Mouse (Mus musculus) testis, postnatal 10 days (tissue): ENCODE data around the gene Alx3.

Source experiments
- DNase-seq: peaks from one replicate; pipeline ENCODE4 v3.0.0; 2021; ENCODE audit warnings: low spot score

Gene Alx3

GRCm38 (mm10) chr3:107594662-107595263 is at the start of gene Alx3:
Alx3 (plus strand) TSS chr3:107595031.
- no peak for DNase-seq

DNA sequence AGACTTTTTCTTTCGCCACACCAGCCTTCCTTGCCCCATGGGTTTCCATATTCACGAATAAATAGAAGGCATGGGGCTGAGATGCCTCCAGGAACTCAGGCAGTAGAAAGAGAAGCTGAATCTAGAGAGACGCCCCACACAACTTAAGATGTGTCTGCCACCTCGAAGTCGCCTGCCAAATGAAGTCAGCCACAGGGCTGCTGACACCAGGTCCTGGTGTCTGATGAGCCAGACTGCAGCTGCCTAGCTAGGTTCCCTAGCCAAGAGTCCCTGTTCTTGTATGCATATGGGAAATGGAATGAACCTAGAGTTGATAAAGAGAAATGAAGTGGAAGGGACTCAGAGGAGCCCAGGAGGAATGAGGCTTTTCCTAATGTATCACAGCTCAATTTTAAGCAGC is 49.6 kb upstream of the Alx3 start:
- DNase-seq: no peak

GRCm38 (mm10) chr3:107545716-107546412 is 49.0 kb upstream of the Alx3 start:
- DNase-seq: no peak

DNA sequence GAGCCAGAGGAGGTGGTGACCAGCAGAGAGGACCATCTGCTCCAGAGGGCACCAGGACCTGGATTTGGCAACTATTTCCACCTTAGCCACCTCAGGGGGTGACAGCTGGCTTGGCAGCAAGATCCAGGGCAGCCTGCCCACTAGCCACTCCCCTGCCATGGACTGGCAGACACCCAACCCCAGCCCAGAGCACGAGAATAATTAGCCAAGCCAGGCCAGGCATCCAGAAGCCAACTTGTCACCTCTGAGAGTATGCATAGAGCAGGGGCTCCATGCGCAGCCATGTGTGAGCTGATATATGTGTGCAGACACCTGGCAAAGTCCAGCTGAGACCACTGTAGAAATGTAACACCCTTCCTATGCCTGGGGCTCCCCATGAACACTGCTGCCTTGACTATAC is 47.9 kb upstream of the Alx3 start:
- no peak for DNase-seq

DNA sequence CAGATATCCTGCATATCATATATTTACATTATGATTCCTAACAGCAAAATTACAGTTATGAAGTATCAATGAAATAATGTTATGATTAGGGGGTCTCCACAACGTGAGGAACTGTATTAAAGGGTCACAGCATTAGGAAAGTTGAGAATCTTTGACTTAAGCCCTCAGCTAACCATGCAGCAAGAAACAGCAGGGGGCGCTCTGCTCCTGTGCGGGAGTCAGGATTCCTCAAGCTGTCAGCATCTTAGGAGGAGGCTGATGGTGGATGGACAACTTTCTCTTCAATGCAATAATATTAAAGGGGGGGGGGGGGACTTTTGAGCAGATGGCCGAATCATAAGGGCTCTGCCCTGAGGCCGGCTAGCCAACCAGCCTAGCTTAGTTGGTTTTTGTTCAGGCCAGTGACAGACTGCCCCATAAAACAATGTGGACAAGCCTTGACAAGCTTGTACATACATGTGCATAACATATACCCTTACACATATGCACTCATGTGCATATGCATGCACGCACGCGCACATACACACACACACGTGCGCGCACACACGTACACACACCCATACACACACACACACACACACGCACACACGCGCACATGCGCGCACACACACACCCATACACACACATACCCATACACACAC is 44.3 kb upstream of the Alx3 start:
- DNase-seq: peak; percentile 86

- DNase-seq: no peak
These were observed 40.0 kb upstream of the Alx3 start, which contains the start of gene Ubl4b for GRCm38 (mm10) chr3:107554842-107555241. Ubl4b (minus strand) TSS chr3:107555073.

DNA sequence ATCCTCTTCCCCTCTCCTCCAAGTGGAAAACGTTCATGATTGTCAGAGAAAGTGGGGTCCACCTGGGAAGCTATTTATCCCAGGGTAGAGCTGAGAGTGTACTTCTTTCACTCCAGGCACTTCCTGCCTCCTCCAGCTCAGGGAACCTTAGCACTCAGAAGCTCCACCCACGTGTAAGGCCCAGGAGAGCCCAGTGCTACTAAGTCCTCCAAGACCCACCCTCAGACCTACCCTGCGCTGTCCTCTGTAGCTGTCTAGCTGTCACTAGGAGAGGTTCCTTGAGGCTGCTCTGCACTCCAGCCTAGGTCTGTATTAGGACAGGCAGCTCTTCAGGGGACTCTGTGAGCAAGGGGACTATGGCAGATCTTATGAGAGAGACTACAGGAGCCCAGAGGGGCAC is 36.1 kb upstream of the Alx3 start:
- no peak for DNase-seq

DNA sequence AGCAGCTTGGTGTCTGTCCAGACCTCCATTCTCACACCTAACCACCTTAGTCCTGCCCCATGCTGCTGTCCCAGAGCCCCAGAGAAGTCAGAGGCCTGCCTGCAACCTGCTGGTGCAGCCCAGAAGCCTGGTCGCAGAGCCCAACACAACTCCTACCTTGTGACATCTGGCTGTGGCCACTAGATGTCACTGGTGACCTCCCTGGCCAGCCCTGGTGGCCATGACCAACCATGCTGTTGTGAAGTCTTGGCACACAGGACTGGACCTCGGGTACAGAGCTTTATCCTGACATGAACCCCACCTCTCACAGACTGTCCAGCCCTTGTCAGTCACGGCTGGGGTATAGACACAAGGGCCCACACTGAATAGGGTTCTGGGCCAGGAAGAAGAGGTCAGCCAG is 35.6 kb upstream of the Alx3 start:
- peak; percentile 73 for DNase-seq

GRCm38 (mm10) chr3:107562104-107562503 is 32.7 kb upstream of the Alx3 start:
- DNase-seq: no peak

- DNase-seq: no peak
These were observed 32.2 kb upstream of the Alx3 start for GRCm38 (mm10) chr3:107562591-107562990.

GRCm38 (mm10) chr3:107563880-107564279 is 31.0 kb upstream of the Alx3 start:
- no peak for DNase-seq

GRCm38 (mm10) chr3:107565331-107565730 is 29.5 kb upstream of the Alx3 start:
- no peak for DNase-seq

GRCm38 (mm10) chr3:107567766-107568165 is 27.1 kb upstream of the Alx3 start:
- DNase-seq: no peak

DNA sequence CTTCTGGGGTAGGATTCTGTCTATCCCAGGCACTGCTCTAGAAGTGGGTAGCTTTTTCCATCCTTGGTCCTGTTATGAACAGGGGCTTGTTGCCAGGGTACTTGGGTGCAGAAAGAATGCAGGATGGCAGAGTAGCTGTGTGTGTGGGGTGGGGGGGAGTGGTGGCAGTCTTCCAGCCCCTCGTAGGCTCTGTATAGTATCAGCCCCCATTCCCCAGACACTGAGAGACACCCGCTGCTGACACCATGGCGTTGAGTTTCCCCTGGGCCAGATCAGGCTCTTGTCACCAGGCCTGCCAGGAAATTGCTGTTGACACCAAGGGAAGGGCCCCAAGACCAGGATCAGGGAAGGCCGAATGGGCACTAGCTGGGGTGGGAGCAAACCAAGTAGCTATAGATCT is 26.1 kb upstream of the Alx3 start:
- no peak for DNase-seq

GRCm38 (mm10) chr3:107571205-107571604 is 23.6 kb upstream of the Alx3 start:
- DNase-seq: no peak

GRCm38 (mm10) chr3:107576807-107577206 is 18.0 kb upstream of the Alx3 start:
- no peak for DNase-seq

DNA sequence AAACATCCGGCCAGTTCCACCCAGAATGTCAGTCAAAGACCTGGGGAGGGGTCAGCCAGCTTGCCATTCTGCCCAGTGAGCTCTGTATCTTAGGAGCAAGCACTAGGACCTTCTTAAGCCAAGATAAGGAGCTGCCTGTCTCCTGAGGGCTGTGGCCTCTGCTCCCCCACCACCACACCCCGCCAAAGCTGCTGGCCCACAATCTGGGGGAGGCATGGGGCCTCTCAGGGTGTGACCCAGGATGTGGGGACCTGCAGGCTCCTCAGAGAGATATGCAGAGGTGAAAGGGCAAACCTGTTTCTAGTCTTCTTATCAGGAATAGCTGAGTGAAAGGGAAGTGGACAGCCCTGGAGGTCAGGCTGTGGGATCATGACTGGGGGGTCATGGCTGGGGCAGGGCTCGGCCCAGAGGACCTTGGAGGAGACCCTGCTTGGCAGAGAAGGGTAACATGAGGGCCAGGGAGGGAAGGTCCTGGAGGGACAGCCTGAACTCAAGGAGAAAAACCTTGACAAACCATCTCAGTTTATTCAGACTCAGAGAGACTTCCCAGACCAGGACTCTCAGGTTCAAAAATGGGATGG is 16.9 kb upstream of the Alx3 start:
- no peak for DNase-seq

- peak; percentile 86 for DNase-seq
These were observed 15.4 kb upstream of the Alx3 start for GRCm38 (mm10) chr3:107579466-107579865.

- no peak for DNase-seq
These were observed 13.5 kb upstream of the Alx3 start for GRCm38 (mm10) chr3:107581103-107582010.

- DNase-seq: no peak
These were observed 12.5 kb upstream of the Alx3 start for GRCm38 (mm10) chr3:107582130-107582874.
